Mouse (Mus musculus): ENCODE measurements around the gene Erc2. TPM values are rescaled to one million over a fixed set of nuclear protein-coding genes. Genes with fewer than 3 reads are reported as not detected.

Gene Erc2
- 100 to 1,000 TPM; 227 to 232 TPM for total RNA-seq (2021)

DNA sequence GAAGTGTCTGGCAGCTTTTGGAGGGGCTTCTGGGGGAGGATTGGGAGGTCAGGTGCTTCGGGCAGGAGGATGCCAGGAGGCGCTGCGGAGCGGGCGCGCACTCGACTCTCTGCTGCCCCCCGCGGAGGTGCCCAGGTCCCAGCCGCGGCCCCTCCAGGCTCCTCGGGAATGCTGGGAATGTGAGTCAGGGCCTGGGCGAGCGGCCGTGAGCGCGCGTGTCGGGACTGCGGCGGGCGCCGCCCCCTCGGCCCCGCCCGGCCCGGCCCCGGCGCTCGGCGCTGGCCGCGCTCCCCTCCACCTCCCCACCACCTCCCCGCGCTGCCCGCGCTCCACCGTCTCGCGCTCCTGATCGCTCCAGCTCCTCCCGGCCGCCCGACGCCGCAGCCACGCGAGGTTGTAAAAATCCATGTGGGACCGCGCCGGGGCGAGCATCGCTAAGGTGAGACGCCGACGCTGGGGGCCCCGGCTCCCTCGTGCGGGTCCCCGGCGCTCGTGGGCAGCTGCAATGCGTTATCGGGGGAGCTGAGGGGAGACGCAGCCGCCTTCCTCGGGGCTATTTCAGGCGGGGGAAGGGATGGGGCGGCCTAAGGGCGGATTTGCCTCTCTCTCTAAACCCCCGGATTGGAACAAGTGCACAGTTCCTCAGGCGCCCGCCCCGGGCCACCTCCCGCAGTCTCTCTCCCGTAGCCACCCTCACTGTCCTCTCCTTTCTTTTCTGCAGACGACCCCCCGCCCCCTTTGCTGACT is at the start of gene Erc2:
Gene Erc2, plus strand, starts transcription at position 253 of the 747 bp plus-strand sequence.
- intact Hi-C loops (cut with DNase I): loop anchor here (5.0 kb wide), 2 partner anchors 50 to 100 kb away; no protein-coding TSS in a partner anchor

DNA sequence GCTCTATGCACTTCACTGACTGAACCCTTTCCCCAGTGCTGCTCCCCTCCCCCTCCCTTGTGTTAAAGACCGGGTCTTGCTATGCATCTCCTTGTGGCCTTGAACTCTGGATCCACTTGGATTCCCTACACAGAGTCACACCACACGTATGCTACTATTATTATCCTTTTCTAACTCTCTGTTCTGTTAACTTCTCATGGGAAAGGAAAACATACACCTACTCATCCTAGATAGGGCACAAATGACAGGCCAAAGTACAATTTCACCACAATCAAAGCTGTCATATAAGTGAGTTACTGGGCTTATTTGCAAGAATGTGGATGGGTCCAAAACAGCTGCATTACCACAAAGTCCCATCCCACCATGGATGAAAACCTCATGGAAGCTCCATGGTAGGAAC is 43.8 kb upstream of the Erc2 start:
- intact Hi-C loops (cut with DNase I): no loop called here
- DNase-seq (ENCODE audit: low spot score in 2 of 2): no peak

More for the DNA sequence above, at the start of gene Erc2:
- DNase-seq (ENCODE audit: low spot score in 2 of 2): peak; percentile 84 to 88

DNA sequence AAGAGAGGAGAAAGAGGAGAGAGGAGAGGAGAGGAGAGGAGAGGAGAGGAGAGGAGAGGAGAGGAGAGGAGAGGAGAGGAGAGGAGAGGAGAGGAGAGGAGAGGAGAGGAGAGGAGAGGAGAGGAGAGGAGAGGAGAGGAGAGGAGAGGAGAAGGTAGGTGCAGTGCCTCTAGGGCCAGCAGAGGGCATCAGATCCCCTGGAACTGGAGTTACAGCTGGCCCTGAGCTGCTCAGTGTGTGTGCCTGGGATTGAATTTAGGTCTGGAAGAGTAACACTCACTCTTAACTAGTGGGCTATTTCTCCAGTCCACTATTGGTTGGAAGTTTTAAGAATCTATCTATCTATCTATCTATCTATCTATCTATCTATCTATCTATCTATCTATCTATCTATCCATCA is 32.6 kb upstream of the Erc2 start:
- intact Hi-C loops (cut with DNase I): loop anchor here (5.0 kb wide), 1 partner anchor 83 kb away; no protein-coding TSS in a partner anchor
- DNase-seq (ENCODE audit: low spot score in 2 of 2): peak in 1 of 2 experiments; percentile 63

DNA sequence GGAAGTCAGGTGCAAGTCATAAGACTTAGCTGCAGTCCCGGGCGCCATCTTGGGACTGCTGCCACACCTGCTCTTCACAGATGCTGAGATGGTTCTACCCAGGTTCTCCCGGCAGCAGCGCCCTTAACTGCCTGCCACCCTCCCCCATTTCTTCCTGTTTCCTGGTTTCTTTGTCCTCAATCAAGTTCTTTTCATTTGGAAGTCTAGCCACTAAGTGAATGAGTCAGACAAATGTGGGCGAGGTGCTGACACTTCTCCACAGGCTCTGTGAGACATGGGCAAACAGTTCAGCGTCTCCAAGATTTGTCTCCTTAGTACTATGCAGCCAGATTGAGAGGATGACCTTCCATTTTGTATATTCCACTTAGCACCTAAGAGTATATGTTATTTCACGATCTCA is 30.1 kb upstream of the Erc2 start:
- intact Hi-C loops (cut with DNase I): loop anchor here (5.0 kb wide), 1 partner anchor 80 kb away; no protein-coding TSS in a partner anchor
- peak in 1 of 2 experiments; percentile 68 for DNase-seq (ENCODE audit: low spot score in 2 of 2)

DNA sequence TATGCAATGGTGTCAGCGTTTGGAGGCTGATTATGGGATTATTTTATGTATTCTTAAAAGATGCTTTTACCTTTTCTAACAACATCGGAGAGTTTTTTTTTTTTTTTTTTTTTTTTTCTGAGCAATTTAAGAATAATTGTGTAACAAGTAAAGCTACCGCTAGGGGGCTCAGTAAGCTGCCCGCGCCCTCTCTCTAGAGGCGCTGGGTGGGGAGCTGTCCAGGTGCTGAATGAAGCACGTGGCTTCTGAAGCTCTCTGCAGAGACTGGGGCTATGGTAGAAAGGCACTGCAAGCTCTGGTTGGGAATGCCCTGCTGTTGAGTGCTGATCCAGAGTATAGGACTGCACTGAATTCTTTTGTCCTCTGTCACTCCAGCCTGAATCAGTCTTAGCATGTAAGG is 26.0 kb upstream of the Erc2 start:
- intact Hi-C loops (cut with DNase I): loop anchor here (1.0 kb wide), 1 partner anchor 145 kb away; no protein-coding TSS in a partner anchor

DNA sequence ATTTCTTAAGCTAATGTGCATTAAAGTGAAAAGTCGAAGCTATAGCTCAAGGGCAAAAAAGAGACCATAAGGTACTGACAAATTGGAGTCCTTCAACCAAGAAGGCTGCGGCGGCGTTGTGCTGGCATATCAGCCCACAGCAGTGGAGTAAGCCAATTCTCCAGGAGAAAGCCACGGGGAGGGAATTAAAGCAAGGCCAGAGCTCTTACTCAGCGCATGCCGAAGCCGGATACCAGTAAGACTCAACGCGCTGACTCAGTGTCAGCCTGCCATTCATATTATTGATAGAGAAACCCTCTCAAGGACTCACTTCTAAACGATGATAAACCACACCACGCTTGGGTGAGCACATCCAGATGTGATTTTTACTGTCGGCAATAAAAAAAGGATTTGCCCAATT is 20.1 kb upstream of the Erc2 start:
- peak in 1 of 2 experiments; percentile 50 for DNase-seq (ENCODE audit: low spot score in 2 of 2)
- intact Hi-C loops (cut with DNase I): no loop called here

More for the DNA sequence above, 26.0 kb upstream of the Erc2 start:
- peak; percentile 37 to 63 for DNase-seq (ENCODE audit: low spot score in 2 of 2)

DNA sequence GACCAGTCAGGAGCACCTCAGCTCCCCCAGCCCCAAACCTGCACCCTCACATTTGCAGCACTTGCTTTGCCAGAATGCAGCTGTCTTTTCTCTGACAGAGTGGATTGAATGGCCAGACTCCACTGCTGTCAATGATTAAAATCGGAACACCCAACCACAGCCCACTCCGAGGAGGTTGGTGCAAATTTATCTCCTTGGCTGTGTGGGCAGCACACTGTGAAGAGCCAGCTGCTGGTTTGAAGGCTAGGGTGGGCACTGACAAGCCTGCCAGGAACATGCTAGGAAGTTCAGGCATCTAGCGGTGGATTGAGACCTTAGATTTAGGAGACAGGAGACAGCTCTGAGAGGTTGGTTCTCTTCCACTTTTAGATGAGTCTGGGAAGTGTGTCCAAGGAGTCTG is 14.8 kb upstream of the Erc2 start:
- intact Hi-C loops (cut with DNase I): no loop called here
- peak in 1 of 2 experiments; percentile 82 for DNase-seq (ENCODE audit: low spot score in 2 of 2)

DNA sequence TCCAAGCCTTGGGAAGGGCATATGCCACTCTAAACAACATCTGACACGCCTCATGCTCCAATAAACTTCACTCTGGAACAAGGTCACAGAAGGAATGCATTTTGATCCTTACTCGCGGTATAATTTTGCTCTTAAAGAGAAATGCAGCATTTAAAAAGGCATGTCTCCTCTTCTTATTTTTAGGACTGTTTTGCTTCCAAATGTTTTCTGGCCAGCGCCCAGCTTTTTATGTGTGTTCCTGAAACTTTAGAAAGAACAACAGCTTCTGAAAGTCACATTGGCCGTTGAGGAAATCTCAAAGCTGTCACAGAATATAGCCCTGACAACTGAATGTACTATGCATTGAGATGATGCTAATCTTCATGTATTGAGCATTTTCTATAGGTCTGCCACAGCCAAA is 8.5 kb upstream of the Erc2 start:
- DNase-seq (ENCODE audit: low spot score in 2 of 2): no peak
- intact Hi-C loops (cut with DNase I): no loop called here

DNA sequence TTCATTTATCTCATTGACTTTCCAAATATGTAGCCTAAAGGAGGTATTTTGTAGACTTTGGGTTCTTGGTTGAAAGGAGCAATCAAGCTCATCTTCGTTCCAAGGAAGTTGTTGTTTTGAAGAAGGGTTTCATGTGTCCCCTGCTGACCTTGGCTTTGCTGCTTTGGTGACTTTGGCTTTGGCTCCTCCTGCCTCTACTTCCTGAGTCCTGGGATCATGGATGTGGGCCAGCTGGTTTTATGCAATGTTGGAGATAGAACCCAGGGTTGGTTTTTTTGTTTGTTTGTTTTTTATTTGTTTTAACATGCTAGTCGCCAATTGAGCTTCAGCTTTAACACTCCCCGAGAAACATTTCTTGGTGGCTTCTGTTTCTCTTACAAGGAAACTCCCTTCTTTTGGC is 4.9 kb upstream of the Erc2 start:
- intact Hi-C loops (cut with DNase I): no loop called here
- no peak for DNase-seq (ENCODE audit: low spot score in 2 of 2)

DNA sequence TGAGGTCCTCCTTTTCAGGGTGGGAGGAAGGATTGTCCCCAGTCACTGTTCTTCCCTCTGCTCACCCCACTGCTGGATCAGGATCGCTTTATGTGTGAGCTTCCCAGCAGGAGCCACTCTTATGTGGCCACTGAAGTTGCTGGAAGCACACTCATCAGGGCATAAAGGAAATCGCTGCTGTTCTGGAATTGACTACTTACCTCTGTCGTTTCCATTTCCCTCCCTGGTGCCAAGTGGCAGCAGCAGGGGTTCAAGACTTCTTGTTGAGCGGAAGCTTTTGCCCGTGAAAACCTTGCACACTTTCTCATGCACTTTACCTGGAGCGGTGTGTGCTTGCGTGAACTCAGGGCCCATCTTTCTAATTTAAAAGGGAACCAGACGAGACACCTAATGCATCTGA is 652 bp upstream of the Erc2 start:
- intact Hi-C loops (cut with DNase I): loop anchor here (5.0 kb wide), 2 partner anchors 51 to 101 kb away; no protein-coding TSS in a partner anchor
- no peak for DNase-seq (ENCODE audit: low spot score in 2 of 2)

DNA sequence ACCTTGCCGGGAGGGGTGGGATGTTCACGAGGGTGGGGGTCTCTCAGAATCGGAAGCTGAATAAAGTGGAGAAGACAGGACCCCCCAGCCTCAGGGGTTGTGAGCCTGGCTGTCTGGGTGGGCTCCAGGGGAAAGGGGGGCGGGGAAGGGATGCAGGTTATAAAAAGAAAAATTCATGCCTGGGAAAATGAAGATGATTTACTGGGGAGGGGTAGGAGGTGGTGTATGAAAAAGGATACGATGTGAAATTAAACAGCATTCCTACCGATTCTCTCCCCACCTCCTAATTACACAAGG is 643 bp downstream of the Erc2 start:
- DNase-seq (ENCODE audit: low spot score in 2 of 2): no peak
- intact Hi-C loops (cut with DNase I): loop anchor here (5.0 kb wide), 2 partner anchors 49 to 99 kb away; no protein-coding TSS in a partner anchor

DNA sequence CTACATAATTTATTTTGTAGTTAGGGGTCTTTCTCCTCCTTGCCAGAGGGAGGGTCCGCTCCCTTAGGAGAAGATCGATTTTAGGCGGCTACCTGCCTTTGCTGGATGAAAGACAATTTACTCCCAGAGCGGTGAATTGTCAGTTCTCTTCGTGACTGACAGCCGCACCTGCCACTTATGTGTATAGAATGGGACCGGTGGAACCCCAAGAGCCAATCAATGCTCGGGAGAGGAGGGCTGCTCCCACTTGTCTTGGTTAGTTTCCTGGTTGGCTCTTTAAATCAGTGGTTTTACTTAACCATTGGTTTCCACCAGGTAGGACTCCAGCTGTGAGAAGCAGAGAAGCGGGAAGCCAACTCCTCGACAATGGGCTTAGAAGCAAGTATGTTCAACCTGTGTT is 1.1 kb downstream of the Erc2 start:
- intact Hi-C loops (cut with DNase I): loop anchor here (5.0 kb wide), 2 partner anchors 49 to 99 kb away; no protein-coding TSS in a partner anchor
- peak; percentile 80 to 91 for DNase-seq (ENCODE audit: low spot score in 2 of 2)

DNA sequence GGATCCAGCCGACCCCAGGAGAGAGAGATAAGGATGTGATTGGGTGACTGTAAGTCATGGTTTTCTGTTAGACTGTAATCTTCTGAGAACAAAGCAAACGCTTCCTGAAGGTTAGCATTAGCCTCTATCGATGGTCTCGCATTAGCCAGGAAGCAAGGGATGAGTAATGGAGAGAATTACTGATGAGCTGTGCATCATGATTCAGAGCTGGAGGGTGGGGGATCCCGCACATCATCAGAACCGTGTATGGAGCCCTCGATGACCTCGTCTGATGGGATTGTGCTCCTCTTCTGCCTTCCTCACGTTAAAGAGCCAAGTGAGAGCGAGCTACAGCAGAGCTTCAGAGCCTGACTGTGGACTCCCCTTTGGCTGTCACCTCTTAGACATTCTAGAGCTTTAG is 6.5 kb downstream of the Erc2 start:
- intact Hi-C loops (cut with DNase I): no loop called here
- no peak for DNase-seq (ENCODE audit: low spot score in 2 of 2)

DNA sequence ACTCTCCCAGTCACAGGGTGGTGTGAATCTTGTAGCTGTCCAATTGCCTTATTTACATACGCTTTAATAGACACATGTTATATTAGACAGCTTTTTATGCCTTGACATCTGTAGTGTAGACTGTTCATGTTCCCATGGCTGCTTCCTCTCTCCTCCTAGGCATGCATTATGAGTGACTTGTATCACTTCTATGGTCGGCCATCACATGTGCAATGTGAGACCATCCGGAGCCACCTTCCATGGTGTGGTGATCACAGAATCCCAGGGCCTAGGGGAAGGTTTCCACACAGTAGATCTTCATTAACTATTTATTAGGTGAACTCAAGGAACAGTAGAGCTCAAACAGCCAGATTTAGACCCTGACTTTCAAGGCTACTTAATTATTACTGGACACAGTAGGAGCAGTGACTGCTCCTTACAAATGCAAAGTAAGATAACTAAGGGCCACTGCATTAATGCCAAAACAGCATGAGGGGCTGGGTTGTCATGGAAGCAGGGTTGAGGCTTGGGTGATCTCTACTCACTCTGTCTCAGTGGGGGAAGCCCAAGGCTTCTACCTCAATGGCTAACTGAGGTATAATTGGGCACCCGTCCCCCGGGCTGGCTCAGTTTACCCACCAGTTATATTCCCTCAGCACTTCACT is 7.3 kb downstream of the Erc2 start:
- DNase-seq (ENCODE audit: low spot score in 2 of 2): no peak
- intact Hi-C loops (cut with DNase I): no loop called here

DNA sequence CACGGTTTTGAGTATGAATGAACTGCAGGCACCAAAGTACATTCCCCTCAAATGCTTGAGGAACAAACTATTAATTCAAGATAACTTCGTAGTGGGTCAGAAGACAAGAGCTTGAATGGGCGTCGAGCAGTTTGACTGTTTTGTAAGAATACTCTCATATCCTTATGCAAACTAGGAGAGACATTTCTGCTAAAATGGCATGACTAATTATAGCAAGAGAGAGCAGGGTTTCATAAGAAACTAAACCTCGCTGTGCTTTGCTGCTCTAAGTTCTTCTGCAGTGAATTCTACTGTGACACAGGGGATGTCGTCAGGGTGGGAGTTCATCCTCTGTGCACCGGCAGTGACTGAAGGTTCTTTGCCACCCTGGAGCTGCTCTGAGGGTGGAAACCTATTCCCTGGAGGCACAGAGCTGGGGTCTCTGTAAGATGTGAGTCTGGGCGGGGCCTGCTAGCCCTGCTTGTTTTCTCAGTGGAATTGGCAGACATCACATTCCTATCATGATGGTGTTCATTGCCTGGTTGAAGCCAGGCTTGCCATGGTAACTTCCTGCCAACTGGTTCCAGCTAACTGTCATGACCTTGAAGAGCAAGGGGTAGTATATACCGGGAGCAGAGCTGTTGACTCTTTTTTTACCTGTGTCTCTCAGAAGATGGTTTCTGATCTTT is 8.9 kb downstream of the Erc2 start:
- intact Hi-C loops (cut with DNase I): no loop called here
- peak in 1 of 2 experiments; percentile 68 for DNase-seq (ENCODE audit: low spot score in 2 of 2)

DNA sequence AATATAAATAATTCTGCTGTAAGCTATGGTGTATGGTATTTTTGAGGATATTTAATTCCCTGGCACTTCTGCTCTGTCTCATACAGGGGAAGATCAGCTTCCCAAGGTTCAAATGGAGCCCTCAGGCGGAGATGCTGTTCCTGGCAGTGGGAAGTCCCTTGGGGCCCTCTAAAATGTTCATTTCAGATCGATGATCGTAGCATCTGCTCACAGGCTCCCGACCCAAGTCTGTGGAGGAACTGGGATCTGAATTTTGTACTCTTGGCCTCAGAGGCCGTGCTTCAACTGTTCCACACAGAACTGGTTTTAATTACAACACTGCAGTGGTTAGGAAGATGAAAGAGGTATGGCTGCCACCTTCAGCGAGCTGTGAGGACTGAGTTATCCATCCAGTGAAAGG is 12.5 kb downstream of the Erc2 start:
- DNase-seq (ENCODE audit: low spot score in 2 of 2): no peak
- intact Hi-C loops (cut with DNase I): no loop called here

DNA sequence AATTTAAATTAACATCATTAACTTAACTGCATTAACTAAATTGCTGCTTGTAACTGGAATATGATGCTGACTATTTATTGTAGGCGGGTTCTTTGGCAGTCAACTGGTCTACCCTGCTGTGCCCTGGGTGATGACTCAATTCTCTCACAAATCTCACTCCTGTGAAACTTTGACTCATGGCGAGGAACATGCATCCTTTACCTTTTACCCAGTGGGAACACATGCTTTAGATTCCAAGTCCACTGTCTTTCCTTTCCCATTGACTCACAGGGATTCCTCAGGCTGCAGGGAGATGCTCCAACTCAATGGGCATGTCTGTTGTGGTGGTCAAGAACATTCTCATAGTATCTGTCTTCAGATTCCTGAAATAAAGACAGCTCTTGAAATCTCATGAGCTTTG is 14.3 kb downstream of the Erc2 start:
- intact Hi-C loops (cut with DNase I): no loop called here
- DNase-seq (ENCODE audit: low spot score in 2 of 2): no peak

DNA sequence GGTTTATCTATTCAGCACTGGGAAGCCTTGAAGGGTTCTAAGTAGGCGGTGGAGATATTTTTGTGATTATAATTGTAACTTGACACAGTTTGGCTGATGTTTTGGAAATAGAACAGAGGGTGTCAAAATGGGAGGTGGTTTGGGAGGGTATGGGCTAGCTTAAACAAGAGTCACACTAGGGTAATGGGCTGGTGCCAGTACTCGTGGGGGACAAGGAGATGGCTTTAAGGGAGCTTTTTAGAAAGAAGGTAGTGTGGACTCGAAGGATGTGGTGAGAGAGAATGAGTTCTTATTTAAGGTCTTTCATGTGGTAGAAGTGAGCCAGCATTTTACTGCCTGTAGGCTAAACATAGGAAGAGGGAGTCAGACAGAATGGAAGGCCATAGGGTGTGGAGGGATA is 19.2 kb downstream of the Erc2 start:
- peak in 1 of 2 experiments; percentile 90 for DNase-seq (ENCODE audit: low spot score in 2 of 2)
- intact Hi-C loops (cut with DNase I): loop anchor here (1.0 kb wide), 1 partner anchor 80 kb away; no protein-coding TSS in a partner anchor

DNA sequence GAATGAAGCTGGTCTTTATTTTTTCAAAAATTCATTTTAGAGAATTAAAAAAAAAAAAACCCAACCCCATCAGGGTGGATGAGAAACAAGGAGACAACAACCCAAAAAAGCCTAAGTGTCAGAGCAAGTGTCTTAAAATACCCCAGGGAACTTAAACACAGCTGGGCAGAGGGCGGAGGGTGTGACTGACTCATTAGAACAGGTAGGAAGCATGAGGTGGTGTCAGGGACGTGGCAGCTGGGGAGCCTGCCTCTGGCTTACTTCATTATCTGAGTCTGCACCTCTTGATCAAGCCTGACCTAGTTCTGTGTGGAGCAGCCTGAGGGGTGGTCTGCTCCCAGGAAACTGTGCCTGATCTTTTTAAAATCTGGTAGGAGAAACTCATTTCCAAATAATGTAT is 20.8 kb downstream of the Erc2 start:
- intact Hi-C loops (cut with DNase I): no loop called here
- peak; percentile 33 to 71 for DNase-seq (ENCODE audit: low spot score in 2 of 2)

DNA sequence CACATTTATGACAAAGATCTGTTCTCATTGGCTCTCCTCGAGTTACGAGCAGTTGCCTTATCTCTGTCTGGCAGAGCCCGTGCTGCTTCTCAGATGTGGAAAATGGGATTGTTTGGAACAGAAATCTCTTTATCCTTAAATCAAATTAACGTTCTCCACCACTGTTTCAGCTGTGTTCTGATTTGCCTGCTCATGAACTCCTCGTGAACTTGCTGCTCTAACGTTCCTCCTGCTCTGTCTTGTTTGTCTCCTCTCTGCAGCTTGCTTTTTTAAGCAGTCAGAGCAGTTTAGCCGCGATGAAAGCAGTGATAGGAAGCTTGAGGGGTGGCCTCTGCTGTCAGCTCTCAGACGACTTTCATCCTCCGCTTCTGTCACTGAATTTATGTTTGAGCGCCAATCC is 32.4 kb downstream of the Erc2 start:
- no peak for DNase-seq (ENCODE audit: low spot score in 2 of 2)
- intact Hi-C loops (cut with DNase I): no loop called here

Measured in left cerebral cortex, postnatal 25 days (tissue).